Mouse (Mus musculus): ENCODE measurements around the gene Ptn. TPM values are rescaled to one million over a fixed set of nuclear protein-coding genes. Genes with fewer than 3 reads are reported as not detected.

Gene Ptn
- polyA plus RNA-seq (2015; fragmentation: Illumina TruSeq; extraction: RNeasy Lipid Tissue Mini Kit (QIAGEN cat#74804); ENCODE audit: insufficient read depth, low read depth, low replicate concordance) = 6.0 TPM

GRCm38 (mm10) chr6:36809747-36810285 lies at the start of gene Ptn:
Ptn (minus strand) TSS chr6:36810220.

